Mouse (Mus musculus) testis, postnatal 14 days (tissue): ENCODE measurements around the gene Cfp.
A peak's percentile ranks its signal among the peaks of the same experiment; 100 is the strongest.

Experiments
- DNase-seq: peaks from one replicate; pipeline ENCODE4 v3.0.0; 2021; ENCODE audit warnings: low spot score

The Cfp gene

DNA sequence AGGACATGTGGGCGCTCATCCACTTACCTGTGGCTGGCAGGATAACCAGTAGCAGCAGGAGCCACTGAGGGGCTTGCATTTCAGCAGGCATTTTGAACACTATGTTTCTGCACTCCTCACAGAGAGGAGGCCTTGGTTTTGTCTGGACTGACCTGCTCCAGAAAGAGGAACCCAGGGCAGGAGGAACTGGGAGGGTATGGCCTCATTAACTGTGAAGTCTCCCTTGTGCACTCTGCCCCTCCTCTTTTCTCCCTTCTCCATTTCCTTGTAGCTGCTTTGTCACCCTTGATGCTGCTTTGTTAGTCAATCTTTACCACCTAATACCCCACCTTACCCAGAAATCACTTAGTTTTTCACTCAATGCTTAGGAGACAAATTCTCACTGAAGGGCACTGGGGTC lies at the start of gene Cfp:
Gene Cfp, minus strand, starts transcription at position 192 of the 400 bp plus-strand sequence.
- no peak for DNase-seq

DNA sequence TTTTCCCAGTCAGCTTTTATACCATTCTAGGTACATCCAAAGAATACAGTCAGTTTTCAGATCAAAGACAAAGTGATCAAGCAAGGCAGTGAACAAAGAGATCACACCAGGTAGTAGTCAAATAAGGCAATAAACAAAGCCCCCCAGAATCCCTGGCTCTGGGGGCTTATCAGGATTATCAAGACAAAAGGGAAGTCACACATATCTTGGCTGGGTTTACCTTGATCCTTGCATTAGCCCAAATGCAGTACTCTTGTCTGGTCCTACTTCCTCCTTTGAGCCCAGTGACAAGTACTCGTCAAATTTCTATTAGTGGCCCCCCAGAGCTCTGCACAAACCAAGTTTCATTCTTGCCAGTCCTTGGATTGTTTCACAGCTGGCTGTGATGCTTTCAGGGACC lies 49.5 kb upstream of the Cfp start:
- no peak for DNase-seq

DNA sequence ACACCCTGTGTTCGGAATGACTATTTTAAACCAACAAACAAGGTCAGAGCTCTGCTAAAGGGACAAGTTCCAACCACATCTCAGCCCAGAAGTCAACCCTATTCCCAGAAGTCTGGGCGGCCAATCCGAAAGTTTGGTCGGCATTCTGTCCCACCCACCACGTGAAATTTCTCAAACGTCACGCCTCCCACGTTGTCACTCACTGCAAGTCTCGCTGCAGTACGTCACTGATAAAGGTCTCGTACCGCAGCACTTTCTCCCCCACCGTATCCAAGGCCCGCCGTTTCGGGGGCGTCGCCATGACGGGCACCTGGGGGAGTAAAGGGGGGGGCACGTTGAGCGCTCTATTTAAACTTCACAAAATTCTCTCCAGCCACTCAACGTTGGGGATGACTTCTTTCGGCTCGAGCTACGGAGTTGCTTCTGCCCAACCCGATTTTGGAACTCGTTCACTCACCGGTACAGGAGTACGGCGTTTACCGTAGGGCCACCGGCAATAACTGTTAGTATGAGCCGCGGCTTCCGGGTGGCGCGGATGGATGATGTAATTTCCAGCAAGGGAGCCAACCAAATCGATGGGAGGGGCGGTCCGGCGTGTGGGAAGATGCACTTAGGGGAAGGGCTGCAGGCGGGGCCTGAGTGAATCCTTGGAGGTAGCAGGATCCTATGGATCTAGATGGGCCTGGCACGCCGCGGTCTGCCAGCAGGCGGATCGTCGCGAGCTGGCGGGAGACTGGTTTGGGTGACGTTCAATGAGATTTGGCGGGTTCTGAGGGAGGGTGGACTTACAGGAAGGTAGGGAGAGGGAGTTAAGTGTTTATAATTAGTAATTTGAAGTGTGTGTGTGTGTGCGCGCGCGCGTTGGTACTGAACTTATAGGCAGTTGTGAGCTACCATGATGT lies 30.4 kb upstream of the Cfp start, which contains the start of gene Uxt:
Gene Uxt, minus strand, starts transcription at position 541 of the 902 bp plus-strand sequence.
- peak; percentile 90 for DNase-seq

DNA sequence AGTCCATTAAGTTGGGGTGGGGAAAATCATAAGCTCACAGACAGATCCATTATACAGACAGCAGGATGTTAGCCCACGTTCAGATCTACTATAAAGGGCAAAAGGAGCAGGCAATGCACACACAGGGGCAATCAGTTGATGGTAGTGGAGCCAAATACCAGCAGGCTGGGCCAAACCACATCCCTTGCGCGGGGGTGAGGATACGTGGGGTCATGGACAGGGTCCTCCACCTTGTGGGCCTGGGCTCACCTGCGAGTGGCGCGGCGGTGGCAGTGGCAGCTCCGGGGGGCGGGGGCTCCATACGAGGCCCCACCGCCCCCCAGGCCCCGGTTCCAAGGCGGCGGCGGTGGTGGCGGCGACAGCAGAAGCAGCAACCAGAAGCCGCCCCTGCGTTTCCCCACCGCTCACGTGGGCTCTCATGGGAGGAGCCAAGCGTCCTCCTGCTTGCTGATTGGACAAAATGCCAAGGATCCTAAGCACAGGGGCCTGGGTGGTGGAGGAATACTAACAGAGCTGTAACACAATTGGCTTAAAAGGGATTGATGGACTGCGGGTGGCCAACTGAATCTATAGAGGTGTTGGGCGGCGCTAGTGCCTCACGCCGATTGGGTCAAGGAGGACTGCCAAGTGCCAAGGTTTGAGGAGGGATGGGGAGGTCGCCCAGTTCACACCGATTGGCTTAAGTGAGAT lies 19.0 kb upstream of the Cfp start, which contains the start of gene Elk1:
Gene Elk1, minus strand, starts transcription at position 418 of the 690 bp plus-strand sequence.
- peak; percentile 85 for DNase-seq

DNA sequence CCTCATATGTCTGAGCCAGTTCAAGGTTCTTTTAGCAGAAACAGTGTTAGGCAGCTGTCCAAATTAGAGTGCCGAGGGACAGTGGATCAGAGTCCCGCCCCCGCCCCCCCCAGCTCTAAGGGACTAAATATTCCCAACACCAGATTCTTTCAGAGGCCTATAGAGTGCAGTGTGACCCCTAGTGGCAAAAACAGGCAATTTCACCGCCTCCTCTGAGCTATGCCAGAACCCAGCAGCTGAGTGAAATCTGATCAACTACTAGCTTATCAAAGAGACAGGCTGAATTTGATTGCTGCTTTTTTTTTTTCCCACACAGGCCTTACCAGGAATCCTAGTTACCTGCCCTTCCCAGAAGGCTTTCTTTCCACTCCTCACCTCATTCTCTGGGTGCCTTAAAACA lies 14.7 kb upstream of the Cfp start:
- no peak for DNase-seq

DNA sequence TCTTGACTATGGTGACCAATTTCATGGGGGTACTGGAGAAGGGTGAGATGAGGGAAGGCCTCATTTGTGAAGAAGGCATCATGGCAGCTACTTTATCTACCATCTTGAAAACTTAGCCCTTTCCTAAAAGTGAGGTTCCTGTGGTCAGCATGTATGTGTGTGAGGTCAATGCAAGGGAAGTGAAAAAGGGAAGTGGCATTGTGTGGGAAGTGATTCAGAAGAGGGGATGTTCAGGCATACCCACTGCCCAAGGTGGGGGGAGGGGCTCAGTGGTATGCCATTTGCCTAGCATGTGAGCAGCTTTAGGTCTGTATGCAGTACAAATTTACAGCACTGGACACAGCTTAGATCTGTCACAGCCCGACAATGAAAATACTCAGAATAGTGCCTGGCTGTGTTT lies 608 bp upstream of the Cfp start:
- DNase-seq: no peak

DNA sequence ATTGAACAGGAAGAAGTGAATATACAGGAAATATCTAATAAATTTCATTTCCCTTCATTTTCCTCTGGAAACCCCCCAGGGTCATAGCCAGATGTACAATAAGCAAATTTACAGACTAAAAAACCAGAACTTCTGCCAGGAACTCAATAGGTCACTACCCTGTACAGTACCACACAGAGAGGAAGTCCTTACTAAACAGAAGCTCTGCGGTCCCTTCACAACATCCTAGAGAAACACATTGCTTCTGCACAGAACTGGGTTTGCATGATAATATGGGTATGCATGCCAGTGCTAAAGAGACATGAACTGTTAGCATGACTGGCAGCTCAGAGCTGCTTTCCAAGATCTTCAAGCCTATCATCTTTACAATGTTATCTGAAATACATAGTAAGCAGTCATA lies 1.5 kb downstream of the Cfp start:
- DNase-seq: no peak

DNA sequence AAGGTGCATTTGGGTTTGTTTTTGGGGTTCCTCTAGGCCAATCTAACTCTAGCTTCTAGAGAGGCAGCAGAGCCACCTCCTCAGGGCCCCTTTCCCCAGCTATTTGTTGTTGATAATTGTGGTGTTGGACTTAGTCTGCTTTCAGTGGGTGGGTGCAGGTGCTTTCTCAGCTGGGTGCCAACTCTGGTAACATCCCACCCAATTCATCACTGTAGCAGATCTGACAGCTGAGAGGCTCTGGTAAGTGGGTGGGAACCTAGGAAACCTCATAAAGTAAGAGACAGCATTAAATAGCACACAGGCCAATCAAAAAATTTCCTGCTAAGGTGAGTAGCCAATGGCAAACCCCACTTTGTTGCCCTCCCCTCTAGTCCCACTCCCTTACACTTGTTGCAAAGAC lies 6.4 kb downstream of the Cfp start:
- no peak for DNase-seq

DNA sequence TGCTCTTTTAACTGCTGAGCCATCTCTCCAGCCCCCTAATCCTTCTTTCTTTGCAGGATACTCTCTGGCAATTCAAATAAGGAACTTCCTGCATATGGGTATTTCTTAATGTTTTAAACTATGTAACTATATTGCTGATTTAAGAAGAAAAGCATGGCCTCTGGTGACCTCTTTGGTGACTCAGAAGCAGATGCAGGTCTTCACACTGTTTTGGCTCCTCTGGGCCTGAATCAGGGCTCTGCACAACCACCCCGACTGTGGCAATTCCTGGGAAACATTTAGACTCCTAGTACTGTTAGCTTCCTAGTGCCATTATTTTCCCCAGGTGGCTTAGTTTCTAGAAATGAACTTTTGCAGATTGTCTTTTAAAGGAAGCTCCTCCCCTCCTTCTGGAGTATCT lies 7.8 kb downstream of the Cfp start:
- no peak for DNase-seq

DNA sequence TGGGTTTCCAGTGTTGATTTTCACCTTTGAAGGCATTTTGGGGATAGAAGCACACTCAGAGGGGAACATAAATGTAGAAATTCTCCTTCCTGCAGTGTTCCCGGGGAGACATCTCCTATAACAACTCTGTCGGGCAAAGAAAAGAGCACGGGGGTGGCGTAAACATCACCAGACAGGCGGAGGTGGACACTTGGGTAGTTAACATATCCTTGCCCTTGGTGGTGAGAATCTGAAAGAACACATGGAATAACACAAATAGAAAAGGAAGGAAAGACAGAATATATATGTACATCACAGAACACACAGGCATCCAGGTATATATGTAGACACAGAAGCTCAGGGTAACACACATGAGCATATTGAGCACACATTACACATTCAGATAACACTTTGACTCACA lies 10.0 kb downstream of the Cfp start:
- DNase-seq: no peak

DNA sequence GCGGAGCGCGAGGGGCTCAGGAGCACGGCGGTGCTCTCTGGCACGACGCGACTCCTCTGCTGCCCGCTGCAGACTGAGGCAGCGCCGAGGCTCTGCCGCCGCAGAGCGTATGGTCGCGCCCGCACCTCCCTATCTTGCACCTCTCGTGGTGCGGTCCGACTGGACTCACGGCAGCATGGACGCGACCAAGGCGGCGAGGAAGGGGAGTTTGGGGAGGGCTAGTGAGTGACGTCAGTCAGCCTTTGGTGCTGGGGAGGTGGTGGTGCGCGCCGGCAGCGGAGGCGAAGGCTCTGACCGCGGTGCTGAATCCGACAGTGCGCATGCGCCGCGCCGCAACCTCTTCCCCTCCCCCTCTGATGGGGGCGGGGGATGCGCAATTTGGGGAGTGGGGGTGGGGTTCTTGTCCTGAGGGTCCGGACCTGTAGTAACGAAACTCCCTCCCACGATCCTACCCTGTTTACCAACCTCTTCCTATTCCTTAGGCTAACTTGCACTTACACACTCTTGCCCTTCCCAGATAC lies 10.5 kb downstream of the Cfp start, which contains the start of gene Syn1:
Gene Syn1, minus strand, starts transcription at position 161 of the 521 bp plus-strand sequence.
- peak; percentile 78 for DNase-seq

DNA sequence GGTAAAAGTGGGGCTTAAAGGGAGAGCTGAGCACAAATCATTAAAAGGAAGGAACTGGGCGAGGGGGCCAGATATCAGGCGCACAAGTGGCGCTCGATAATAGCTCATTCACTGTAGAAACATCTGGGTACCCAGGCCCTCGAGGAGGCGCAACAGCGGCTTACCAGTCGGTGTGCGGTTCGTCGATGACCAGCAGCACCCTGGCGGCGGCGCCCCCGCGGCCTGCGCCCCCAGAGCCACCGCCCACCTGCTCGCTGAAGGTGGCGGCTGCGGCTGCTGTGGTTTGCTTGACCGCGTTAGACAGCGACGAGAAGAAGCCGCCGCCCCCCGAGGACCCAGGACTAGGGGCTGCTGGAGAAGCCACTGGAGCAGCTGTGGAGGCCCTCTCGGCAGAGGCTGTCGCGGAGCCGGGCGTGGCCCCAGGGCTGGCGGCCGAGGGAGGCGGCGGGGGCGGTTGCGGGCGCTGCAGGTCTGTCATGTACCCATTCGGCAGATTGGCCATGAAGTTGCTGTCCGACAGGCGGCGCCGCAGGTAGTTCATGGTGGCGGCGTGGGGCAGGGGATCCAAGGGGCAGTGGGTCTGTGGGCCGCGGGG lies 11.0 kb downstream of the Cfp start:
- no peak for DNase-seq

DNA sequence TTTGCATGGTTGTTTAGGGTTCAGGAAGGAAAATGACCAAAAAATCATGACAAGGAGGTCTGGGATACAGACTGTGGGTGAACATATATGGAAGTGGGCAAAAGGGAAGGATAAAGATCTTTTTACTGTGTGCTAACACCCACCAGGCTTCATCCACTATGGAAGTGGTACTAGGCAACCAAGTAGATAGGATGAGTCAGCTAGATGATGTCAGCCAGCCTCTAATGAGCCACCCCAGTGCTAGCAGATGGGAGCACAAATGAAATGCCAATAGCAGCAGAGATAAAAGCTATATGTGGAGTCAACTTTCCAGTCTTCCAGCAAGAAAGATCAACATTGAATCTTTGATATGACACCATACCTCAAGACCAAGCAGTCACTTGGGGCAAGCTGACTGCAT lies 16.3 kb downstream of the Cfp start:
- no peak for DNase-seq

DNA sequence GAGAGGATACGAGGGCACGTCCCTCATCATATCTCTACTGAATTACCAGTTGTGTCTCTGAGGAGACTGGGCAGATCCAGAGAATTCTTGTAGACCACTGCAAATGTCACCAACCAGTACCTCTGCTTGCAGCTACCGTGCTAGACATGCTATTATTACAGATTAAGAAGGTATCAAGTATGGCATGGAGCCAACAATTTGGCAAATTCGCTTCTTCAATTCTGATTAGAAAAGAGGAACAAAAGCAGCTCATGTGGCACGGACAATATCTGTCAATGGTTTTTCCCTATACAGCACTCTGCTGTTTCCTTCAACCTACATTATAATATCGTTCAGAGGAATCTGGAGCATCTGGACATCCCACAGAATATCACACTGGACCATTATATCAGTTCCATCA lies 17.6 kb downstream of the Cfp start:
- DNase-seq: no peak

DNA sequence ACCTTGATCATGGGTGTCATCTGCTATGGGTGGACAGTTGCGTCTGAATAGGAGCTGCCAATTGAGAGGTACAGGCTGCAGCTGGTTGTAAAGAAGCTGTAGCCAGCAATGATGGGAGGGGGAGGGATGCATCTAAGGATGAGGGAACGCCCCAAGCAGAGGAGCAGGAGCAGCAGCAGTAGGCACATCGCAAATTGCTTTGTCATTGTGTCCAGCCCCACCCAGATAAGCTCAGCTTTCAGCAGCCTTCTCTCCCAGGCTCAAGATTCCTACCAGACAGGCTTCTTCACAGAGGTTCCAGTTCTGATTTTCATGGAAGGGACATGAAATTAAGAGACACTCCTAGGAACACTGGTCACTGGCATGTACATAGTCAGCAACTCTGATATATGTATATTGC lies 21.3 kb downstream of the Cfp start:
- no peak for DNase-seq
